Mouse (Mus musculus): ENCODE measurements around the gene Eps8. TPM values are rescaled to one million over a fixed set of nuclear protein-coding genes. Genes with fewer than 3 reads are reported as not detected.

Gene Eps8
- total and polyA plus RNA-seq, 3 experiments: 0.08 to 0.15 TPM; not detected in 1

DNA sequence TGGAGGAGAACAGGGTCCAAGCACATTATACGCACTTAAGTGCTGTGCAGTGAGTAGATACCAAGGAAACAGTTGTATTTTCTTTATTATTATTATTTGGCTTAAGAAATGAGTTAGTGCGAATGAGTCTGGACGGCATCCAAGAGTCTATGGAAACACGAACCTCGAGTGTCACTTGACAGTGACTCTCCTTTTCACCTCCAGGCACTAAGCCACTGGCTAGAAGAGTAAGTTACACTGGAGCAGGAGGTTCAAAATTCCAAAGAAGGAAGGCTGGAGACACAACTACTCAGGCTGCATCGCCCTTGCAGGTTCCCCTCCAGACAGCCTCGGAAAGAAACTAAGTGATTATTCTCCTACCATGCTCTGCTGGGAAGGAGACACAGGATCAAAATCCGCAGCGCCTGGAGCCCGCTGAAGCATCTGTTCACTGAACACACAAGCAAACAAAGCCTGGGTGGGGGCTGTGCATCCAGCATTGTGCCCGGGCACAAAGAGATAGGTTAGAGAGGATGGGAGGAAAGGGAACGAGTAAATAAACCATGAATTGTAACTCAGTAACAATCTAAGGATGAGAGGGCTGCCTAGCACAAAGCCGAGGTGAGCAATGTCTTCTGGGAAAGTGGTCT is 25.0 kb downstream of the Eps8 start:
- no peak overlapping the region for H3K9ac ChIP-seq (ENCODE audit: control insufficient read depth, low read depth, low read length, poor library complexity, severe bottlenecking)
- no peaks in the 10 kb centered on the region for H3K27me3 ChIP-seq (ENCODE audit: control insufficient read depth in 1 of 2, insufficient read depth in 2 of 2, low read length in 2 of 2)
- H3K36me3 ChIP-seq (ENCODE audit: control insufficient read depth in 1 of 2, insufficient read depth in 2 of 2, low read length in 2 of 2): no peaks in the 10 kb centered on the region

DNA sequence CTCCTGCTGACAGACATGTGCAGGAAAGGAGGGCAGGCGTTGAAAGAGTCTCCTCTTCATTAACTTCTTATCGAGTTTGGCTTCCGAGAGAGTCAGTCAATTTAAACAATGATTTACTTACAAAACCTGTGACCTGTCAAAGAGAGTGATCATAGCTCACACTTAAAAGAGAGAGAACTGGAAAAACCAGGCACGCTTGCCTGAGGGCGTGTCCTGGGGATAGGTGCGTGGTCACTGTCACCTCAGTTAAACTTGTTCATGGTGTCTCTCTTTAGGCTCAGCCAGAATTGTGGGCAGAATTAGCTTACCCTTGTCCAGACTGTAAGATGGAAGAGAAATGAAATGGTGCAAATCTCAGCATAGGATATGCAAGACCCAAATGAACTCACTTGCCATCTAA is 26.0 kb downstream of the Eps8 start:
- Histone ChIP-seq H3K4me1 (ENCODE audit: control insufficient read depth in 1 of 2, insufficient read depth in 2 of 2, low read length in 2 of 2) (no peaks in the 10 kb centered on the region), H3K27ac (ENCODE audit: control insufficient read depth, low read depth, low read length) (no peak overlapping the region), H3K36me3 (ENCODE audit: control insufficient read depth in 1 of 2, insufficient read depth in 2 of 2, low read length in 2 of 2) (no peaks in the 10 kb centered on the region), H3K4me3 (ENCODE audit: control insufficient read depth in 1 of 2, insufficient read depth in 1 of 2, low read depth in 2 of 2, low read length in 2 of 2) (no peak overlapping the region), H3K27me3 (ENCODE audit: control insufficient read depth in 1 of 2, insufficient read depth in 2 of 2, low read length in 2 of 2) (no peaks in the 10 kb centered on the region), H3K9me3 (replicated peaks; ENCODE audit: insufficient read depth, low read length) (no peaks in the 10 kb centered on the region), H3K79me2 (ENCODE audit: control insufficient read depth, insufficient read depth, low read length, poor library complexity) (no peaks in the 10 kb centered on the region), H3K9ac (ENCODE audit: control insufficient read depth, low read depth, low read length, poor library complexity, severe bottlenecking) (no peak overlapping the region)
- DNase-seq (ENCODE audit: low read depth, low spot score): no peak
- TF ChIP-seq NELFE (IDR thresholded peaks at IDR 0.05; ENCODE audit: low read depth, low read length) (no peak), MEF2A (IDR thresholded peaks at IDR 0.05; ENCODE audit: extremely low read depth, insufficient replicate concordance, low read depth, low read length, poor library complexity, severe bottlenecking) (no peak), MAZ (IDR thresholded peaks at IDR 0.05; ENCODE audit: low read depth, low read length) (no peak)

More for the DNA sequence above, 25.0 kb downstream of the Eps8 start:
- no peak for TF ChIP-seq TAL1 (IDR thresholded peaks at IDR 0.05; ENCODE audit: low read length)
- no peak for TF ChIP-seq SIN3A (IDR thresholded peaks at IDR 0.05; ENCODE audit: low read length)
- no peak for TF ChIP-seq NRF1 (IDR thresholded peaks at IDR 0.05; ENCODE audit: insufficient read depth, low read depth, low read length, poor library complexity, severe bottlenecking)
- no peak for TF ChIP-seq USF2 (IDR thresholded peaks at IDR 0.05; ENCODE audit: borderline replicate concordance in 1 of 2, insufficient read depth in 1 of 2, low read depth in 1 of 2, low read length in 2 of 2)
- no peaks in the 10 kb centered on the region for H3K9me3 ChIP-seq (replicated peaks; ENCODE audit: insufficient read depth, low read length)
- no peak overlapping the region for H3K27ac ChIP-seq (ENCODE audit: control insufficient read depth, low read depth, low read length)
- no peaks in the 10 kb centered on the region for H3K4me1 ChIP-seq (ENCODE audit: control insufficient read depth in 1 of 2, insufficient read depth in 2 of 2, low read length in 2 of 2)
- no peaks in the 10 kb centered on the region for H3K79me2 ChIP-seq (ENCODE audit: control insufficient read depth, insufficient read depth, low read length, poor library complexity)
- no peak for DNase-seq (ENCODE audit: low read depth, low spot score)
- no peak overlapping the region for H3K4me3 ChIP-seq (ENCODE audit: control insufficient read depth in 1 of 2, insufficient read depth in 1 of 2, low read depth in 2 of 2, low read length in 2 of 2)

DNA sequence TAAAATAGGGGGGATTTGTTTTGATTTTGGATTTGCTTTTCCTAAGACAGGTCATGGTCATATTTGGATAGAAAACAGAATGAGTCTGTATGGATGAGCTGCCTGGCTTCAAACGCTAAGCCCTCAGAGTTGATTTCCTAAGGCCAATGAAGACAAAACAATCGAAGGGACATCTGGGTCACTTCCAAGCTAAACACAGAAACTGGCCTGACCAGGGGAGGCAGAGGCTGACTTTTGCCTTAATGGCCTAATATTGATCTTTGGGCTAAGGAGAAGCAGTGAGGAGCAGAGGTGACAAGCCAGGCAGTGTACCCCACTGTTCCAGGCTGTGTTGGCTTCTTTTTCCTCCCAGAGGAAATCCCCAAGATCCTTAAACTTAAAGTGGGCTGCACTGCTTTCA is 33.7 kb downstream of the Eps8 start:
- no peaks in the 10 kb centered on the region for H3K36me3 ChIP-seq (ENCODE audit: control insufficient read depth in 1 of 2, insufficient read depth in 2 of 2, low read length in 2 of 2)

More for the DNA sequence above, 33.7 kb downstream of the Eps8 start:
- H3K27me3 ChIP-seq (ENCODE audit: control insufficient read depth in 1 of 2, insufficient read depth in 2 of 2, low read length in 2 of 2): no peaks in the 10 kb centered on the region
- H3K9ac ChIP-seq (ENCODE audit: control insufficient read depth, low read depth, low read length, poor library complexity, severe bottlenecking): no peak overlapping the region
- no peaks in the 10 kb centered on the region for H3K9me3 ChIP-seq (replicated peaks; ENCODE audit: insufficient read depth, low read length)
- no peak overlapping the region for H3K27ac ChIP-seq (ENCODE audit: control insufficient read depth, low read depth, low read length)
- TF ChIP-seq ZMIZ1 (IDR thresholded peaks at IDR 0.05; ENCODE audit: low read depth, low read length) (no peak), ETS1 (IDR thresholded peaks at IDR 0.05; ENCODE audit: low read depth, low read length) (no peak), CTCF (IDR thresholded peaks at IDR 0.05 in 2 of 3, conservative IDR thresholded peaks at IDR 0.05 in 1 of 3; ENCODE audit: control insufficient read depth in 1 of 3, insufficient read depth in 1 of 3, low read depth in 2 of 3, low read length in 3 of 3, poor library complexity in 1 of 3, severe bottlenecking in 1 of 3) (no peak), SMC3 (IDR thresholded peaks at IDR 0.05; ENCODE audit: low read depth, low read length) (no peak), RCOR1 (IDR thresholded peaks at IDR 0.05; ENCODE audit: low read depth, low read length) (no peak), POLR2A (IDR thresholded peaks at IDR 0.05; ENCODE audit: control insufficient read depth in 1 of 2, insufficient read depth in 1 of 2, low read depth in 1 of 2, low read length in 2 of 2, poor library complexity in 1 of 2) (no peak), MAX (IDR thresholded peaks at IDR 0.05; ENCODE audit: low read length) (no peak), MAZ (IDR thresholded peaks at IDR 0.05; ENCODE audit: low read depth, low read length) (no peak), ZKSCAN1 (IDR thresholded peaks at IDR 0.05; ENCODE audit: low read depth, low read length) (no peak), NRF1 (IDR thresholded peaks at IDR 0.05; ENCODE audit: insufficient read depth, low read depth, low read length, poor library complexity, severe bottlenecking) (no peak), GATA1 (IDR thresholded peaks at IDR 0.05; ENCODE audit: low read depth, low read length) (no peak)
- no peaks in the 10 kb centered on the region for H3K4me1 ChIP-seq (ENCODE audit: control insufficient read depth in 1 of 2, insufficient read depth in 2 of 2, low read length in 2 of 2)
- H3K4me3 ChIP-seq (ENCODE audit: control insufficient read depth in 1 of 2, insufficient read depth in 1 of 2, low read depth in 2 of 2, low read length in 2 of 2): no peak overlapping the region
- no peaks in the 10 kb centered on the region for H3K79me2 ChIP-seq (ENCODE audit: control insufficient read depth, insufficient read depth, low read length, poor library complexity)
- DNase-seq (ENCODE audit: low read depth, low spot score): no peak
